ENCODE assay signal across 20 mouse cellular contexts in the genomic region with DNA sequence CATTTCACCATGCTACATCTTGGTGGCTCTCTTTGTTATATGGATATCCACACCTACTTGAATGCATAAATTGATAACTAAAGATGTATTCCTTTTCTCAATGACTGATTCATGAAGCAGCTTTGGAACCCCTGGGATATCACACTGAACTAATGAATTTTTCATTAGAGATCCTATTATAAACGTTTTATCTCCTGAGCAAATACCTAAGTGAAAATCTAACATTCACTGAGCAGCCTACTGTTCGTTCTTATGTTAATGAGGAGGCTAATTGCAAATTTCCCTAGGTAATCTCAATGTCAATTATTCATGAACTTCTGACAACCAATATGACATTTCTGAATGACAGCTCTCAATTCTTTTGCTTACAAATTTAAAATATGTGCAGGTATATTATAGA.
A peak's percentile ranks its signal among the peaks of the same experiment; 100 is the strongest.
DNase-seq lines count a peak whose midpoint lies in the region; ATAC-seq and TF ChIP-seq lines count a peak whose summit lies in the region.
"Had no signal": no experiment of that assay in that cellular context is flagged by ENCODE, and none has a peak within 500 bp of the region (broad histone marks: within the 10 kb centered on the region; RNA-seq: fewer than 3 reads in every experiment).

No protein-coding gene starts in this region.

- no peaks in the 10 kb centered on the region for H3K9me3 ChIP-seq in forebrain, postnatal 0 days (ENCODE audit: low read length)
- no peaks in the 10 kb centered on the region for H3K9me3 ChIP-seq in forebrain, embryonic 12.5 days
- no peaks in the 10 kb centered on the region for H3K9me3 ChIP-seq in midbrain, embryonic 12.5 days
- H3K9me3 ChIP-seq in midbrain, embryonic 10.5 days (replicated peaks) = no peaks in the 10 kb centered on the region
- no peaks in the 10 kb centered on the region for H3K9me3 ChIP-seq in midbrain, embryonic 14.5 days (ENCODE audit: control insufficient read depth, low read length)
- H3K9me3 ChIP-seq: forebrain, embryonic 10.5 days; hindbrain, embryonic 15.5 days had no signal

- WGBS in forebrain, postnatal 0 days = 30% methylated on average over 2 of the region's 2 CpGs
- 45% methylated on average over 2 of the region's 2 CpGs for WGBS in forebrain, embryonic 12.5 days
- WGBS in midbrain, embryonic 12.5 days = 34% methylated on average over 2 of the region's 2 CpGs
- WGBS in midbrain, embryonic 10.5 days = 54% methylated on average over 2 of the region's 2 CpGs
- 20% methylated on average over 2 of the region's 2 CpGs for WGBS in midbrain, embryonic 14.5 days

- peak; percentile 16; the same call in 1 of the 2 replicates for ATAC-seq in forebrain, postnatal 0 days
- ATAC-seq in forebrain, embryonic 12.5 days (ENCODE audit: low FRiP score) = no peak
- ATAC-seq in midbrain, embryonic 12.5 days (ENCODE audit: low FRiP score, low read depth) = peak; percentile 48; the same call in 1 of the 2 replicates
- peak; percentile 53; the same call in 1 of the 2 replicates for ATAC-seq in midbrain, embryonic 14.5 days (ENCODE audit: low FRiP score, low TSS enrichment)
- ATAC-seq: CD4-positive, CD25-positive, alpha-beta regulatory T cell, adult 4 months; intestine, postnatal 0 days had no signal

- no peaks in the 10 kb centered on the region for H3K4me1 ChIP-seq in forebrain, postnatal 0 days (ENCODE audit: insufficient read depth)
- no peaks in the 10 kb centered on the region for H3K4me1 ChIP-seq in forebrain, embryonic 12.5 days
- H3K4me1 ChIP-seq in midbrain, embryonic 12.5 days = no peaks in the 10 kb centered on the region
- no peaks in the 10 kb centered on the region for H3K4me1 ChIP-seq in midbrain, embryonic 10.5 days
- no peaks in the 10 kb centered on the region for H3K4me1 ChIP-seq in midbrain, embryonic 14.5 days (ENCODE audit: control insufficient read depth, insufficient read depth, low read length)
- H3K4me1 ChIP-seq: forebrain, embryonic 10.5 days; hindbrain, embryonic 15.5 days had no signal

- no peak overlapping the region for H3K9ac ChIP-seq in forebrain, postnatal 0 days
- H3K9ac ChIP-seq in forebrain, embryonic 12.5 days = no peak overlapping the region
- no peak overlapping the region for H3K9ac ChIP-seq in midbrain, embryonic 12.5 days (replicated peaks)
- H3K9ac ChIP-seq in midbrain, embryonic 14.5 days (replicated peaks; ENCODE audit: low read length) = no peak overlapping the region
- H3K9ac ChIP-seq: hindbrain, embryonic 15.5 days had no signal

- no peaks in the 10 kb centered on the region for H3K36me3 ChIP-seq in forebrain, postnatal 0 days (ENCODE audit: insufficient read depth)
- no peaks in the 10 kb centered on the region for H3K36me3 ChIP-seq in forebrain, embryonic 12.5 days (replicated peaks)
- H3K36me3 ChIP-seq in midbrain, embryonic 12.5 days = no peaks in the 10 kb centered on the region
- H3K36me3 ChIP-seq in midbrain, embryonic 10.5 days = no peaks in the 10 kb centered on the region
- no peaks in the 10 kb centered on the region for H3K36me3 ChIP-seq in midbrain, embryonic 14.5 days (ENCODE audit: control insufficient read depth, insufficient read depth, low read length)
- H3K36me3 ChIP-seq: forebrain, embryonic 10.5 days; hindbrain, embryonic 15.5 days had no signal

- no peak overlapping the region for H3K27ac ChIP-seq in forebrain, postnatal 0 days (ENCODE audit: low read depth, low read length)
- H3K27ac ChIP-seq in forebrain, embryonic 12.5 days = no peak overlapping the region
- H3K27ac ChIP-seq in midbrain, embryonic 12.5 days (replicated peaks) = no peak overlapping the region
- H3K27ac ChIP-seq in midbrain, embryonic 10.5 days (replicated peaks) = no peak overlapping the region
- no peak overlapping the region for H3K27ac ChIP-seq in midbrain, embryonic 14.5 days (replicated peaks; ENCODE audit: low read depth, low read length)
- H3K27ac ChIP-seq: forebrain, embryonic 10.5 days; hindbrain, embryonic 15.5 days had no signal

- H3K4me2 ChIP-seq in forebrain, postnatal 0 days (ENCODE audit: low read depth) = no peak overlapping the region
- no peak overlapping the region for H3K4me2 ChIP-seq in forebrain, embryonic 12.5 days
- H3K4me2 ChIP-seq in midbrain, embryonic 12.5 days (replicated peaks) = no peak overlapping the region
- H3K4me2 ChIP-seq in midbrain, embryonic 14.5 days (ENCODE audit: low read length) = no peak overlapping the region
- H3K4me2 ChIP-seq: heart, embryonic 11.5 days; hindbrain, embryonic 15.5 days had no signal

- no peak for TF ChIP-seq CTCF in forebrain, postnatal 0 days (IDR thresholded peaks at IDR 0.05; ENCODE audit: low read depth)

- no peak for DNase-seq in forebrain, postnatal 0 days
- DNase-seq in midbrain, embryonic 10.5 days (ENCODE audit: low spot score) = no peak
- peak; percentile 57 for DNase-seq in midbrain, embryonic 14.5 days
- DNase-seq in adrenal gland, postnatal 4 days (ENCODE audit: low spot score in 2 of 2) = no peak
- no peak for DNase-seq in right cerebral cortex, adult 2 months (ENCODE audit: low spot score in 2 of 2)
- DNase-seq: adrenal gland, adult 2 months; adrenal gland, postnatal 14 days; cerebellum, adult 18-20 months; cerebellum, adult 9-10 months; cerebellum, postnatal 14 days; gastrocnemius, postnatal 14 days; heart, adult 11 months; heart, postnatal 36 days had no signal

- no peak overlapping the region for H3K4me3 ChIP-seq in forebrain, postnatal 0 days (ENCODE audit: low read depth, low read length)
- no peak overlapping the region for H3K4me3 ChIP-seq in forebrain, embryonic 12.5 days (replicated peaks)
- H3K4me3 ChIP-seq in midbrain, embryonic 12.5 days = no peak overlapping the region
- no peak overlapping the region for H3K4me3 ChIP-seq in midbrain, embryonic 10.5 days
- H3K4me3 ChIP-seq in midbrain, embryonic 14.5 days (replicated peaks; ENCODE audit: low read depth, low read length) = no peak overlapping the region
- H3K4me3 ChIP-seq: forebrain, embryonic 10.5 days; hindbrain, embryonic 15.5 days had no signal

- no peaks in the 10 kb centered on the region for H3K27me3 ChIP-seq in forebrain, postnatal 0 days (ENCODE audit: insufficient read depth, low read length)
- H3K27me3 ChIP-seq in forebrain, embryonic 12.5 days = no peaks in the 10 kb centered on the region
- H3K27me3 ChIP-seq in midbrain, embryonic 12.5 days = no peaks in the 10 kb centered on the region
- no peaks in the 10 kb centered on the region for H3K27me3 ChIP-seq in midbrain, embryonic 10.5 days (ENCODE audit: low read depth, poor library complexity, severe bottlenecking)
- H3K27me3 ChIP-seq in midbrain, embryonic 14.5 days (ENCODE audit: control insufficient read depth, insufficient read depth, low read length) = no peaks in the 10 kb centered on the region
- H3K27me3 ChIP-seq: hindbrain, embryonic 15.5 days had no signal
